In genomic region chr1:74749301-74749700, GRCm38 (mm10) we compare ENCODE assay signal across 9 mouse cellular contexts. TPM values are rescaled to one million over a fixed set of nuclear protein-coding genes. Genes with fewer than 3 reads are reported as not detected.
DNase-seq lines count a peak whose midpoint lies in the region; ATAC-seq and TF ChIP-seq lines count a peak whose summit lies in the region.
"Had no signal": no experiment of that assay in that cellular context is flagged by ENCODE, and none has a peak within 500 bp of the region (broad histone marks: within the 10 kb centered on the region; RNA-seq: fewer than 3 reads in every experiment).

No protein-coding gene starts in this region.

- no peak overlapping the region for H3K9ac ChIP-seq in ES-E14 (ENCODE audit: insufficient read depth, low read depth, low read length, poor library complexity, severe bottlenecking)

- H3K27ac ChIP-seq in ES-E14 (ENCODE audit: insufficient read depth, low read depth, low read length, poor library complexity, severe bottlenecking) = no peak overlapping the region
- H3K27ac ChIP-seq: neural tube, embryonic 13.5 days had no signal

- H3K4me3 ChIP-seq in ES-E14 (ENCODE audit: insufficient read depth in 1 of 2, low read depth in 1 of 2, low read length in 2 of 2, poor library complexity in 1 of 2, severe bottlenecking in 1 of 2) = no peak overlapping the region

- no peak for ATAC-seq in monocyte, adult 5-6 weeks (replicated peaks; ENCODE audit: insufficient number of reproducible peaks, low FRiP score, low TSS enrichment, poor library complexity, severe bottlenecking)

- intact Hi-C loops in heart, postnatal 10 days (cut with DNase I) = no loop called here

- no peaks in the 10 kb centered on the region for H3K36me3 ChIP-seq in ES-E14 (ENCODE audit: control insufficient read depth, insufficient read depth, low read length, poor library complexity, severe bottlenecking)
- H3K36me3 ChIP-seq: neural tube, embryonic 13.5 days had no signal

- in situ Hi-C loops in ES-E14 (cut with MboI; ENCODE audit: low sequenced_read_pairs in 2 of 2, unreplicated experiment in 2 of 2) = no loop called here

- no peaks in the 10 kb centered on the region for H3K9me3 ChIP-seq in ES-E14 (ENCODE audit: control insufficient read depth, insufficient read depth, low read depth, low read length)
- H3K9me3 ChIP-seq: neural tube, embryonic 13.5 days had no signal

- no peak for DNase-seq in ES-E14 (ENCODE audit: low read depth, low spot score)
- DNase-seq in adrenal gland, postnatal 14 days = peak; percentile 73
- DNase-seq in heart, postnatal 10 days = peak; percentile 85 to 86
- DNase-seq in lung, adult 18-20 months = peak; percentile 76 to 79
- DNase-seq in cerebellum, postnatal 36 days = no peak
- no peak for DNase-seq in natural killer cell, adult 2 months (ENCODE audit: low spot score in 2 of 2)
- no peak for DNase-seq in layer of hippocampus, adult 18-20 months (ENCODE audit: low spot score in 2 of 2)

- peaks cover 0 to 11% of the 10 kb centered on the region in 2 experiments; a peak in 1 of 4 replicates for H3K4me1 ChIP-seq in ES-E14 (ENCODE audit: control insufficient read depth in 2 of 2, insufficient read depth in 2 of 2, low read length in 2 of 2, poor library complexity in 1 of 2)

TF ChIP-seq in ES-E14, 5 proteins besides CTCF, POLR2A, EP300 and RAD21:
- TF ChIP-seq MAFK (IDR thresholded peaks at IDR 0.05; ENCODE audit: insufficient read depth, low read depth, low read length) (peak; percentile 60; the same call in 1 of the 2 replicates), ZC3H11A (IDR thresholded peaks at IDR 0.05; ENCODE audit: borderline replicate concordance, low read depth, low read length) (no peak), CHD2 (IDR thresholded peaks at IDR 0.05; ENCODE audit: low read depth, low read length) (no peak), HCFC1 (IDR thresholded peaks at IDR 0.05; ENCODE audit: borderline replicate concordance, insufficient read depth, low read length) (no peak), ZNF384 (IDR thresholded peaks at IDR 0.05; ENCODE audit: low read depth, low read length) (no peak)

RNA-seq across cellular contexts. Expression of gene Prkag3, which starts 0.3 kb away (rescaled TPM):
- 0.04 and 0.16 TPM in 2 replicates for total RNA-seq in ES-E14 (2012; rRNA removed)
- 0.15 TPM in 1 of 2 replicates, not detected in the other for total RNA-seq in adrenal gland, postnatal 14 days (2021)
- 1 to 10 TPM; 1.7 to 2.1 TPM for total RNA-seq in heart, postnatal 10 days (2021)
- not detected in 3 replicates for total RNA-seq in monocyte, adult 5-6 weeks (2017)
- under 1 TPM; 0.28 to 0.30 TPM for total RNA-seq in layer of hippocampus, adult 18-20 months (2021)

RNA-seq across cellular contexts. Expression of gene Wnt6, which starts 22.4 kb away (rescaled TPM):
- 2.6 and 2.8 TPM in 2 replicates for total RNA-seq in ES-E14 (2012; rRNA removed)
- total RNA-seq in adrenal gland, postnatal 14 days (2021) = 2.4 and 3.2 TPM in 2 replicates
- total RNA-seq in heart, postnatal 10 days (2021) = under 1 TPM; 0.17 to 0.60 TPM
- 0.87 to 2.2 TPM (median 0.96 TPM) in 3 replicates for total RNA-seq in monocyte, adult 5-6 weeks (2017)
- under 1 TPM; 0.35 to 0.46 TPM for total RNA-seq in layer of hippocampus, adult 18-20 months (2021)

RNA-seq across cellular contexts. Expression of gene Cyp27a1, which starts 35.9 kb away (rescaled TPM):
- total RNA-seq in ES-E14 (2012; rRNA removed) = 1.1 and 4.9 TPM in 2 replicates
- 26.0 and 27.2 TPM in 2 replicates for total RNA-seq in adrenal gland, postnatal 14 days (2021)
- total RNA-seq in heart, postnatal 10 days (2021) = 10 to 100 TPM; 10.7 to 11.0 TPM
- 52.0 to 91.2 TPM (median 90.6 TPM) in 3 replicates for total RNA-seq in monocyte, adult 5-6 weeks (2017)
- 1 to 10 TPM; 4.8 to 5.2 TPM for total RNA-seq in layer of hippocampus, adult 18-20 months (2021)

RNA-seq across cellular contexts. Expression of gene Wnt10a, which starts 42.0 kb away (rescaled TPM):
- total RNA-seq in ES-E14 (2012; rRNA removed) = 0.42 and 1.5 TPM in 2 replicates
- 0.30 TPM in 2 replicates for total RNA-seq in adrenal gland, postnatal 14 days (2021)
- not detected for total RNA-seq in heart, postnatal 10 days (2021)
- total RNA-seq in monocyte, adult 5-6 weeks (2017) = not detected in 3 replicates
- 1 to 10 TPM; 3.4 to 3.7 TPM for total RNA-seq in layer of hippocampus, adult 18-20 months (2021)

Comparison
In these comparisons a context has a peak if more than half of its experiments do, and no peak if none do; other contexts are left out.
1. DNase-seq: peak in adrenal gland, postnatal 14 days (single experiment), heart, postnatal 10 days (2 of 2) and lung, adult 18-20 months (2 of 2); none in ES-E14 (single experiment), cerebellum, postnatal 36 days (0 of 2), natural killer cell, adult 2 months (0 of 2) and layer of hippocampus, adult 18-20 months (0 of 2).